Mouse (Mus musculus) mouse embryonic stem cell (cell line): ENCODE measurements around the gene Bcas3.

ENCODE experiments used
- in situ Hi-C, 2 experiments: fragments of 300-500 bp; cut with MboI; formaldehyde crosslinking; loops; 1 replicate in 1 of 2; 3 replicates in 1 of 2; pipeline ENCODE4 v1.14.3; 2019 to 2020; ENCODE audit warnings: low sequenced_read_pairs in 2 of 2, low pct_unique_long_range_greater_than_20kb in 1 of 2, mixed read lengths in 1 of 2; ENCODE audit not compliant: unreplicated experiment in 1 of 2

Bcas3 gene

GRCm38 (mm10) chr11:85675244-85675643 is 322.3 kb downstream of the Bcas3 start:
- in situ Hi-C loops: no loop called here

- in situ Hi-C loops: no loop called here
Measured at GRCm38 (mm10) chr11:85676357-85677004, 323.5 kb downstream of the Bcas3 start.

- in situ Hi-C loops: no loop called here
Measured at GRCm38 (mm10) chr11:85678666-85679065, 325.7 kb downstream of the Bcas3 start.

- in situ Hi-C loops: no loop called here
Measured at GRCm38 (mm10) chr11:85681580-85682419, 328.8 kb downstream of the Bcas3 start.

DNA sequence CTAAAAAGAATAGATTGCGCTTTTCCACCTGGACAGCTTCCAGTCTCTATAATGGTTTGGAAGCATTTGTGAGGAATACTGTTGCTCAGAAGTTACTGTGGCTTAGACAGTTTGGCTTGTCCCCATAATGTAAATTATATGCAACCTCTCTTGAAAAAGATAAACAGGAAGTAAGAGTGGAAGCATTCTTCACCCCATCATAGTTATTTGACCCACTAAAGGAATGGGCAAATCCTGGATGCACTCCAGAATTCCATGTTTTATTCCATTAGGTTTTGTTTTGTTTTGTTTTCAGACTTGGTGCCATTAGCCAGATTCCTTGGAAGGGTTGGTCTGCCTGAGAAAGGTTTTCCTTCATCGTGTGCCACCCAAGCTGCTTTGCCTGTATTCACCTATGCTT is 332.0 kb downstream of the Bcas3 start:
- in situ Hi-C loops: no loop called here

DNA sequence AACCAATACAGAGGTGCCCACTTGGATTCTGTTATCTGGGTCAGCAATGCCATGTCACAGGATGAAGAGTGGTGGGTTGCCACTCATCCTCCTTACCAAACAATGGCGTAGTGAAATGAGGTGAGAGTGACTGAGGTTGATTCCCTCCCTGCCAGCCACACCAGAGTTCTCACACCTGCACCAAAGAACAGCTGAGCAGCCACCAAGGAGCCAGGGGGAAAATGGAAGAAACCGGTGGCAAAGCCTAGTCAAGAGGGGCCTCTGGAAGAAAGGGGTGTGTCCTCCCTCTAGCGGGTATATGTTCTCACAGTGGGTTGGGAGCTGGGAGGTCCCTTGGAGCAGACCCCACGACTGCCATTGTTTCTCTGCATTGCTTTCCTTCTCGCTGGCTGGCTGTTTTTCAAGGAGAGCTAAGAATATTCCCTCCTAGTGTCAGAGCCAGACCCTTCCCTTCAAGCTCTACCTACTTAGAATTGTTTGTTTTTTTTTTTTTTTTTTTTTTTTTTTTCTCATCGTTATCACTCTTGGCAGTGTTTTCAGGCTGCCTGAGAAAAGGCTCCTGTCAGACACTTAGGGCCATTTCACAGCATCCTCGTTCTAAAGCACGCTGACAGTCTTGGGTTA is 335.0 kb downstream of the Bcas3 start:
- in situ Hi-C loops: no loop called here

- in situ Hi-C loops: no loop called here
Measured at GRCm38 (mm10) chr11:85688440-85688838, 335.5 kb downstream of the Bcas3 start.

DNA sequence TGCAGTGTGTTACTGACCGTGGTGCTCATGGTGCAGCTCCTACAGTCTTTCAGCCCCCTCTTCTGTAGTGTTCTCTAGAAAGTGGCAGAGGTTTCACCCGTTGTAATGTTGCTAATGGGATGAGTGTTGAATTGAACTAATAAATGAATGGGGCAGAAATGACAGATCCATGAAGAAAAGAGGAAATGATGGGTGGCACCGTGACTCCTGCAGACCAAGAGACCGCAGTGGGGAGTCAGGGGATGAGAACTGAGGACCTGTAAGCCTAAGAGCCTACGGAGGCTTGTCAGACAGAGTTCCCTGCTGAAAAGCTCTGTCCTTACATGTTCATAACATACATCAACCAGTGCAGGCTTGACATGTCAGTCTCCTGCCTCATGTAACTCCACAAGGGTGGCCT is 336.3 kb downstream of the Bcas3 start:
- in situ Hi-C loops: no loop called here

DNA sequence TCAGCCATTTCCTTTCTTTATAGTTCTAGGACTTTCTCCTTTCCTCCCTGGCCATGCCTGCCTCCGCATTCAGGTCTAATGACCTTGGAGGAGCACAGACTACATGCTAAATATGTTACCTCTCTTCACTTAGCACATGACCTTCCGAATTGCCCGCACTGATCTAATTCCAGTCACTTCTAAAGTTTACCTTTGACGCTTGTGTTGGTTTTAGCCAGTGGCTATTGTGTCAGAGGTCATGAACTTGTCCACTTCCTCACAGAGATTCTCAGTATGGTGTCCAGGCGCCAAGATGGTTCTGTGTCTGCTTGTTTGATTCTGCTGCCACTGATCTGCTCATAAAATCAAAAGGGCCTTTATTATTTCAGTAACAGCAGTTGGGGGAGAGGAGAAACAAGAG is 338.3 kb downstream of the Bcas3 start:
- in situ Hi-C loops: no loop called here

DNA sequence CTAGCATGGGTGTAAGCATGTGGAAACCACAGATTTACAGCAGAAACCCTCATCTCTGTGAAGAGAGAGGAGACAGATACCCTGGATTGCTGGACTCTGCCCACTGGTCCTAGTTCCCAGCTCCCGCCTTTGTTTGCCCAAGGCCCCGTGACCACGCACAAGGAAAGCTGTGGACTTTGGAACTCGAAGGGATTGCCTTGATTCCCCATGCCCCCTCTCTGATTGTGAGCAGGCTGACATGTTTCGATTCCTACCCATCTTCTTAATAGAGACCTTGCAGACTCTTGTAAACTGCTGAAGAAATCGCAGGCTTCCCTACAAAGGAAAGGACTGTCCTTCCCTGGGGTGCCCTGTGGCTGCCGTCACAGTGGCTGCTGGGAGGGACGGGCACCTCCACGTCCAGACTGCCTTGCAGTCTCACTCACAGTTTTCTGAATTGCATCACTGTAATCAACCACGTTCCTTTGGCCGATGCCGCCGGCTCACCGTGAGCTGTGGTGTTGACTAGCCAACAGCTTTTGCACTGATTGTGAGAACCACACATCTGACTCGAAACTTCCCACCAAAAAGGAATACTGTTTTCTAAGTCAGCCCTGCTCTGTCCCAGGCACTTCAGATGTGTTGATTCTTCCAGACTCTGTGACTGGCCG is 342.8 kb downstream of the Bcas3 start:
- in situ Hi-C loops: no loop called here

DNA sequence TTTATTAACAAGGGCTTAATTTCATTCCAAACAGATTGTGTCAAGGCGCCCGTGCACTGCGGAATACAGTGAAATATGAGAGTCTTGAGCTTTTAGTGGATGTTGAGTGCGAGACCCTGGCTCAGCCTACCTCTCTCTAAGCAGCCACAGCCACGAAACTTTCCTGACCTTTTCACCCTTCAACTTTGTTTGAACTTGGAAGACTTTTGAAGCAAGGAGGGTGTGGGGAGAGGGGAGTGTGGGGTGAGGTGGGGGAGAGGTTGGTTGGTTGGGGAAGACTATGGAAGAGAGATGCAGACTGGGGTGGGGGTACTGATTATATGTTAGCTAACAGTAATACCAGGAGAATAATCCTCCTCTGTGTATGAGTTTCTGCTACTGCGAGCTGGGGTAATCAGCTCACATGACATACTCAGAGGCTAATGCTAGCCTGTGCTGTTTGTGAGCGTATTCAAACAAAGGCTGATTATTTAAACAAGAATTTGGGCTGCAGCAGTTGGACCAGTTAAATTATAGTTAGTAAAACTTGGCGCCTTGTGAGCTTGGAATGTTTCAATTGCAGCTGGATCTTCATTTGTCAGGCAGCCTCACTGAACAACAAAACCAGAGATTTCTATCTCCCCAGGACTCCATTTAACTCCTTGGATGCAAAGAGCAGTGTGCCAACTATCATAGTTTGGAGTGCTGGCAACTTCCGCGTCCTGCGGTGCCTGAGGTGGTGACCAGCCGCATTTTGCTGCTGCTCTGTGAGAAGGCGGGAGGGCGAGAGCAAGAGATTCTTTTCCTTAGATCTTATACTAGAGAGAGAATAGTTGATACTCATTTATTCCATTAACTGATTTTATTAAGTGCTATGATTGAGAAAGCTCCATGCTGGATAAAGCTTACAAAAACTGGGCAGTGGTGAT is 343.8 kb downstream of the Bcas3 start:
- in situ Hi-C loops: no loop called here

GRCm38 (mm10) chr11:85697468-85697867 is 344.5 kb downstream of the Bcas3 start:
- in situ Hi-C loops: no loop called here

DNA sequence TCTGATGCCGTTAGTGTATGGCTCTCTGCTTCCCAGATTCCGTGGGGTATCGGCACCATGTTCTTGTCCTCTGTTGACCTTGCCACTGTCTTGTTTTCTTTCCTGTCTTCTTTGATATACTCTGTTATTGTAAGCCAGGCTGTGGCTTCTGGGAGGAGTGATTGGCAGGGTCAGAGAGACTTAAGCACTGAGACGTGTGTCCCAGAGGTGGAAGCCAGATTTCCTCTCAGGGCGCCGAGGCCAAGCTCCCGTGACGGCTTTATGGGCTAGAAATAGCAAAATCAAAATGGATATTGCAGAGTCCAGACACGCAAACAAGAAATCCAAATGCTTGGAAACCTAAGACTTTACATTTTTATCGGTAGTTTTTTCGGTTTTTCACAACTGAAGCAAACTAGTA is 345.3 kb downstream of the Bcas3 start:
- in situ Hi-C loops: no loop called here

GRCm38 (mm10) chr11:85704062-85704748 is 351.2 kb downstream of the Bcas3 start:
- in situ Hi-C loops: no loop called here

DNA sequence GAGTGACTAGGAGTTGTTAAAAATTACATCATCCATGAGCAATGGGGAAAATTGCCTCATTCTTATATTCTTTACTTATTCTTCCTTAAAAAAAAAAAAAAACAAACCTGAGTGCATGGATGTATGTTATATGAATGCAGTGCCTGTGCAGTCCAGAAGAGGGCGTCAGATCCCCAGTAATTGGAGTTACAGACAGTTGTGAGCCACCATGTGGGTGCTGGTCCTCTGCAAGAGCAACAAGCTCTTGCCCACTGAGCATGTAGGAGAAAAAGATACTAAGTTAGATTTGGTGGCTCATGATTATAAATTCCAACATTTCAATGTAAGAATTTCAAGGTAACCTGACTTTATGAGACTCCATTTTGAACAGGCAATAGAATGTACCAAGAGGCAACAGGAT is 353.7 kb downstream of the Bcas3 start:
- in situ Hi-C loops: loop anchor here in 1 of 2 experiments (5.0 kb wide), 1 partner anchor 121 kb away; no protein-coding TSS in a partner anchor

DNA sequence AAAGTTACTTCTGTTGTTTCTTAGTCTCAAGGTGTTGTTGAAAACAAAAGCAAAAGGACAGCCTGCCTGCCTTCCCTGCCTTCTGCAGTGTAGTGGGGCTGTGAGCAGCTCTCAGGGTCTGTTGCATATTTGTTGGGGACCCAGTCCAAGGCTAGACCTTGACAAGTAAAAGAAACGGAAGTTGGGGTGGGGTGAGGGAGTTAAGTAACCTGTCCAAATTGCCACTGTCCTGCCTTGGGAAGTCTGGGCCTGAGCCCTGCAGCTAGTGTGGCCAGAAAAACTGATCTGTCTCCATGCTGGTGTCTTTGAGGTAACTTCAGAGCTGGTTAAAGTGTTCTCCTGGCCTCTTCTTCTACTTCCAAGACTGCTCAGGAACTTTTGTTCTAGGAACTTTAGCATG is 354.5 kb downstream of the Bcas3 start:
- in situ Hi-C loops: loop anchor here in 1 of 2 experiments (5.0 kb wide), 1 partner anchor 120 kb away; no protein-coding TSS in a partner anchor

DNA sequence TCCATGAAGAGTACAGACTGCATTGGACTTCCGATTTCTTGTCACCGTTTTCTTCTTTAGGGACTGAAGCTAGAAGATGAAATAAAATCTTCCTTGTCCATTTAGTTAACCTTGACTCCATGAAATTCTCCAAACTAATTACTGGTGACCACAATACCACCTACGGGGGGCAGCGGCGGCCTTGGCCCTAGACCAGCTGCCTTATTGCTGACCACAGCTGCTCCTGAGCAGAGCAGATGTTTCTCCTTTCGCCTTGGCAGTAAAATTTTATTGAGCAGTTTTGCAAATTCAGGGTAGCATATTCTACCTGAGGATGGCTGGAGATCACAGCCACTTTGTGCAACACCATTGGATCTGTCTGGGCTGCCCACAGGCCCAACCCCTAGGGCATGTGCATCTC is 356.2 kb downstream of the Bcas3 start:
- in situ Hi-C loops: loop anchor here in 1 of 2 experiments (5.0 kb wide), 1 partner anchor 118 kb away; no protein-coding TSS in a partner anchor
